Mouse (Mus musculus) hindbrain, embryonic 16.5 days (tissue): ENCODE results near the gene Cdhr2. TPM values are rescaled to one million over a fixed set of nuclear protein-coding genes. Genes with fewer than 3 reads are reported as not detected.

Experiments used
- ATAC-seq: fragments of 200-750 bp; cut with Nextera tagmentation; 2 replicates; pipeline ENCODE4 v1.8.0; 2017; ENCODE audit warnings: moderate TSS enrichment, moderate library complexity
- H3K27ac ChIP-seq: fragments of 300-500 bp; sonication (generic); 2 replicates; pipeline ENCODE4 v1.5.1; 2014; ENCODE audit warnings: low read depth, mild to moderate bottlenecking, control low read depth, low read length, moderate library complexity
- H3K27me3 ChIP-seq: fragments of 300-500 bp; sonication (generic); replicated peaks from 2 replicates; pipeline ENCODE4 v1.6.1; 2014; ENCODE audit warnings: low read length; ENCODE audit not compliant: control insufficient read depth, insufficient read depth
- H3K36me3 ChIP-seq: fragments of 300-500 bp; sonication (generic); 2 replicates; pipeline ENCODE4 v1.6.1; 2014; ENCODE audit warnings: mild to moderate bottlenecking, low read length, moderate library complexity, mixed read lengths; ENCODE audit not compliant: control insufficient read depth, insufficient read depth
- H3K4me1 ChIP-seq: fragments of 300-500 bp; sonication (generic); 2 replicates; pipeline ENCODE4 v1.6.1; 2014; ENCODE audit warnings: low read depth, low read length; ENCODE audit not compliant: control insufficient read depth, insufficient read depth
- H3K4me2 ChIP-seq: fragments of 300-500 bp; sonication (generic); 2 replicates; pipeline ENCODE4 v1.6.1; 2014; ENCODE audit warnings: mild to moderate bottlenecking, low read length, control low read depth, moderate library complexity
- H3K4me3 ChIP-seq: fragments of 300-500 bp; sonication (generic); 2 replicates; pipeline ENCODE4 v1.5.1; 2014; ENCODE audit warnings: mild to moderate bottlenecking, low read length, control low read depth, moderate library complexity
- H3K9ac ChIP-seq: fragments of 300-500 bp; sonication (generic); 2 replicates; pipeline ENCODE4 v1.6.1; 2014; ENCODE audit warnings: low read depth, mild to moderate bottlenecking, control low read depth, low read length, moderate library complexity
- H3K9me3 ChIP-seq: fragments of 300-500 bp; sonication (generic); 2 replicates; pipeline ENCODE4 v1.6.1; 2014; ENCODE audit warnings: mild to moderate bottlenecking, low read length, moderate library complexity; ENCODE audit not compliant: control insufficient read depth
- WGBS: fragments of 180-500 bp; shearing (Covaris S2); extraction: QIAGEN DNeasy Blood & Tissue Kit; methylation state at CpG from one replicate; pipeline ENCODE4 v1.1.7; 2014; 5-methylcytosine and 5-hydroxymethylcytosine counted together
- polyA plus RNA-seq: library from polyadenylated mRNA; unstranded; fragments of >200 nt; fragmentation: Nextera tagmentation; extraction: Ambion mirVana; gene quantifications from 2 replicates; pipeline ENCODE4 v1.2.1, GENCODE M21; 2015

Cdhr2 gene
- polyA plus RNA-seq, 1 experiment from 2014 or later = 0.21 TPM

- Histone ChIP-seq H3K4me3 (no peak overlapping the region), H3K9ac (peak overlapping the region; percentile 28; the same call in 1 of the 2 replicates), H3K9me3 (no peaks in the 10 kb centered on the region), H3K27me3 (no peaks in the 10 kb centered on the region), H3K4me2 (no peak overlapping the region), H3K4me1 (peaks cover 37% of the 10 kb centered on the region), H3K36me3 (no peaks in the 10 kb centered on the region), H3K27ac (peak overlapping the region; percentile 58)
- ATAC-seq = no peak
- 35% methylated on average over 12 of the region's 12 CpGs for WGBS
Observed at GRCm38 (mm10) chr13:54754169-54755080, 53.2 kb downstream of the Cdhr2 start.

GRCm38 (mm10) chr13:54755201-54755830, 54.1 kb downstream of the Cdhr2 start:
- no peaks in the 10 kb centered on the region for H3K27me3 ChIP-seq
- no peaks in the 10 kb centered on the region for H3K36me3 ChIP-seq
- 7% methylated on average over 9 of the region's 9 CpGs for WGBS
- ATAC-seq = no peak
- H3K4me3 ChIP-seq = no peak overlapping the region
- H3K4me1 ChIP-seq = peaks cover 44% of the 10 kb centered on the region
- no peak overlapping the region for H3K9ac ChIP-seq
- peak overlapping the region; percentile 66 for H3K27ac ChIP-seq
- peak overlapping the region; percentile 11; the same call in 1 of the 2 replicates for H3K4me2 ChIP-seq
- H3K9me3 ChIP-seq = no peaks in the 10 kb centered on the region

- Histone ChIP-seq H3K36me3 (no peaks in the 10 kb centered on the region), H3K27ac (peak overlapping the region; percentile 66; the same call in 1 of the 2 replicates), H3K27me3 (no peaks in the 10 kb centered on the region), H3K9me3 (no peaks in the 10 kb centered on the region), H3K9ac (no peak overlapping the region), H3K4me3 (no peak overlapping the region), H3K4me2 (no peak overlapping the region), H3K4me1 (peaks cover 44% of the 10 kb centered on the region)
- no peak for ATAC-seq
- WGBS = 87% methylated on average over 8 of the region's 8 CpGs
Observed at GRCm38 (mm10) chr13:54756156-54756712, 55.0 kb downstream of the Cdhr2 start.

GRCm38 (mm10) chr13:54757093-54757830, 56.0 kb downstream of the Cdhr2 start:
- no peak for ATAC-seq

GRCm38 (mm10) chr13:54758045-54758755, 56.9 kb downstream of the Cdhr2 start:
- peaks cover 44% of the 10 kb centered on the region for H3K4me1 ChIP-seq

More at GRCm38 (mm10) chr13:54757093-54757830, 56.0 kb downstream of the Cdhr2 start:
- H3K4me1 ChIP-seq = peaks cover 44% of the 10 kb centered on the region
- H3K9me3 ChIP-seq = no peaks in the 10 kb centered on the region
- peak overlapping the region; percentile 68 for H3K9ac ChIP-seq
- 23% methylated on average over 10 of the region's 10 CpGs for WGBS
- H3K27me3 ChIP-seq = no peaks in the 10 kb centered on the region
- H3K4me2 ChIP-seq = peak overlapping the region; percentile 88
- peak overlapping the region; percentile 46 for H3K4me3 ChIP-seq
- peak overlapping the region; percentile 94 for H3K27ac ChIP-seq
- no peaks in the 10 kb centered on the region for H3K36me3 ChIP-seq

GRCm38 (mm10) chr13:54758756-54759470, 57.7 kb downstream of the Cdhr2 start:
- peak overlapping the region; percentile 94 for H3K27ac ChIP-seq
- no peaks in the 10 kb centered on the region for H3K9me3 ChIP-seq
- H3K27me3 ChIP-seq = no peaks in the 10 kb centered on the region; the same call in 1 of the 2 replicates
- H3K9ac ChIP-seq = peak overlapping the region; percentile 68
- H3K4me1 ChIP-seq = peaks cover 44% of the 10 kb centered on the region
- H3K4me2 ChIP-seq = peak overlapping the region; percentile 88
- peak overlapping the region; percentile 46 for H3K4me3 ChIP-seq
- no peak for ATAC-seq
- WGBS = 0% methylated on average over 29 of the region's 29 CpGs
- H3K36me3 ChIP-seq = no peaks in the 10 kb centered on the region

More at GRCm38 (mm10) chr13:54758045-54758755, 56.9 kb downstream of the Cdhr2 start:
- peak; percentile 86 for ATAC-seq
- Histone ChIP-seq H3K27ac (peak overlapping the region; percentile 94), H3K9me3 (no peaks in the 10 kb centered on the region), H3K27me3 (no peaks in the 10 kb centered on the region), H3K4me2 (peak overlapping the region; percentile 88), H3K36me3 (no peaks in the 10 kb centered on the region), H3K9ac (peak overlapping the region; percentile 68), H3K4me3 (peak overlapping the region; percentile 46)
- WGBS = under 1% methylated on average over 43 of the region's 43 CpGs

- H3K4me3 ChIP-seq = no peak overlapping the region; the same call in 1 of the 2 replicates
- peak overlapping the region; percentile 94; the same call in 1 of the 2 replicates for H3K27ac ChIP-seq
- H3K4me2 ChIP-seq = peak overlapping the region; percentile 88
- peaks cover 47% of the 10 kb centered on the region for H3K4me1 ChIP-seq
- no peaks in the 10 kb centered on the region for H3K9me3 ChIP-seq
- ATAC-seq = no peak
- peaks cover 5% of the 10 kb centered on the region; the same call in 1 of the 2 replicates for H3K27me3 ChIP-seq
- peak overlapping the region; percentile 68; the same call in 1 of the 2 replicates for H3K9ac ChIP-seq
- 6% methylated on average over 7 of the region's 7 CpGs for WGBS
- H3K36me3 ChIP-seq = no peaks in the 10 kb centered on the region
Observed at GRCm38 (mm10) chr13:54759496-54759895, 58.2 kb downstream of the Cdhr2 start.
